ENCODE assay signal across 29 mouse cellular contexts in genomic region chr9:57386926-57387325, GRCm38 (mm10). TPM values are rescaled to one million over a fixed set of nuclear protein-coding genes. Genes with fewer than 3 reads are reported as not detected.
DNase-seq lines count a peak whose midpoint lies in the region; ATAC-seq and TF ChIP-seq lines count a peak whose summit lies in the region.
"Had no signal": no experiment of that assay in that cellular context is flagged by ENCODE, and none has a peak within 500 bp of the region (broad histone marks: within the 10 kb centered on the region; RNA-seq: fewer than 3 reads in every experiment).

No protein-coding gene starts in this region.

- TF ChIP-seq CTCF in lung, embryonic 14.5 days (IDR thresholded peaks at IDR 0.05; ENCODE audit: low read depth), result no peak

- H3K36me3 ChIP-seq in lung, embryonic 14.5 days (ENCODE audit: insufficient read depth), result no peaks in the 10 kb centered on the region
- H3K36me3 ChIP-seq: heart, embryonic 13.5 days; hindbrain, embryonic 10.5 days; kidney, embryonic 15.5 days; limb, embryonic 13.5 days had no signal

- no peak overlapping the region for H3K9ac ChIP-seq in lung, embryonic 14.5 days
- H3K9ac ChIP-seq: heart, embryonic 13.5 days; kidney, embryonic 15.5 days; limb, embryonic 13.5 days had no signal

- WGBS in lung, embryonic 14.5 days, result 65% methylated on average over 4 of the region's 4 CpGs

- no peak overlapping the region for H3K4me2 ChIP-seq in lung, embryonic 14.5 days
- H3K4me2 ChIP-seq: heart, embryonic 13.5 days; kidney, embryonic 15.5 days; limb, embryonic 13.5 days; liver, embryonic 11.5 days had no signal

- ATAC-seq in lung, embryonic 14.5 days (ENCODE audit: insufficient read depth), result no peak
- no peak for ATAC-seq in megakaryocyte-erythroid progenitor cell, adult 5-6 weeks (replicated peaks; ENCODE audit: low FRiP score, low TSS enrichment, poor library complexity, severe bottlenecking)
- ATAC-seq: CD4-positive, CD25-positive, alpha-beta regulatory T cell, adult 4 months; forebrain, embryonic 16.5 days; hindbrain, embryonic 16.5 days had no signal

- H3K27ac ChIP-seq in lung, embryonic 14.5 days (ENCODE audit: low read depth), result no peak overlapping the region
- H3K27ac ChIP-seq: gastrocnemius, adult 2 months; heart, embryonic 13.5 days; hindbrain, embryonic 10.5 days; kidney, embryonic 15.5 days; layer of hippocampus, adult 2 months; limb, embryonic 13.5 days had no signal

- peak; percentile 20 for DNase-seq in adrenal gland, postnatal 14 days
- DNase-seq in adrenal gland, postnatal 4 days (ENCODE audit: low spot score in 2 of 2), result no peak
- DNase-seq in lung, embryonic 14.5 days, result peak; percentile 37
- DNase-seq in lung, postnatal 25 days (ENCODE audit: low spot score), result no peak
- DNase-seq in adipocyte (ENCODE audit: low spot score), result peak; percentile 66
- DNase-seq in heart, postnatal 4 days, result peak; percentile 64
- DNase-seq in urinary bladder, postnatal 36 days (ENCODE audit: low spot score in 2 of 2), result no peak
- DNase-seq: cerebellum, adult 2 months; cerebellum, postnatal 14 days; gastrocnemius, adult 2 months; gastrocnemius, postnatal 36 days; kidney, adult 18-20 months; kidney, postnatal 25 days; lung, postnatal 4 days; midbrain, embryonic 14.5 days; right cerebral cortex, adult 18-20 months; spleen, adult 18-20 months; thymus, postnatal 14 days had no signal

- no peaks in the 10 kb centered on the region for H3K27me3 ChIP-seq in lung, embryonic 14.5 days (ENCODE audit: insufficient read depth, low read length)
- H3K27me3 ChIP-seq: heart, embryonic 13.5 days; kidney, embryonic 15.5 days; limb, embryonic 13.5 days had no signal

- no peak overlapping the region for H3K4me3 ChIP-seq in lung, embryonic 14.5 days (ENCODE audit: low read depth, low read length)
- H3K4me3 ChIP-seq: erythroblast, embryonic 14.5 days; gastrocnemius, adult 2 months; heart, embryonic 13.5 days; hindbrain, embryonic 10.5 days; kidney, embryonic 15.5 days; layer of hippocampus, adult 2 months; limb, embryonic 13.5 days had no signal

- H3K9me3 ChIP-seq in lung, embryonic 14.5 days (ENCODE audit: low read depth, low read length), result no peaks in the 10 kb centered on the region
- H3K9me3 ChIP-seq: heart, embryonic 13.5 days; hindbrain, embryonic 10.5 days; kidney, embryonic 15.5 days; limb, embryonic 13.5 days had no signal

- H3K4me1 ChIP-seq in lung, embryonic 14.5 days (ENCODE audit: insufficient read depth), result no peaks in the 10 kb centered on the region
- H3K4me1 ChIP-seq: hindbrain, embryonic 10.5 days; kidney, embryonic 15.5 days; limb, embryonic 13.5 days had no signal

RNA-seq across cellular contexts. Expression of gene Ppcdc, which starts 53.0 kb away (rescaled TPM):
- 19.8 and 24.6 TPM in 2 replicates for total RNA-seq in adrenal gland, postnatal 14 days (2021)
- total RNA-seq in adrenal gland, postnatal 4 days (2021), result 10 to 100 TPM; 22.4 to 25.1 TPM
- 22.5 and 23.7 TPM in 2 replicates for polyA plus RNA-seq in lung, embryonic 14.5 days (2014; fragmentation: Nextera tagmentation; extraction: Ambion mirVana)
- 1 to 10 TPM; 8.3 TPM for total RNA-seq in heart, postnatal 4 days (2021)
- total RNA-seq in megakaryocyte-erythroid progenitor cell, adult 5-6 weeks (2014; fragmentation: Nextera tagmentation), result 22.1 and 34.8 TPM in 2 replicates
- total RNA-seq in megakaryocyte-erythroid progenitor cell, adult 5-6 weeks (2017), result 10.5 and 13.9 TPM in 2 replicates

Comparison
In these comparisons a context has a peak if more than half of its experiments do, and no peak if none do; other contexts are left out.
1. DNase-seq: peak in adrenal gland, postnatal 14 days (single experiment), lung, embryonic 14.5 days (single experiment), adipocyte (single experiment) and heart, postnatal 4 days (single experiment); none in adrenal gland, postnatal 4 days (0 of 2), lung, postnatal 25 days (single experiment) and urinary bladder, postnatal 36 days (0 of 2).